Mouse (Mus musculus) testis, postnatal 10 days (tissue): ENCODE measurements around the gene Defb25.
"Not testable (repeated sequence)": the region's sequence is repeated elsewhere in the genome, so short reads cannot be mapped to it uniquely, and the experiment has no call there.

Experiments used
- DNase-seq: peaks from one replicate; pipeline ENCODE4 v3.0.0; 2021; ENCODE audit warnings: low spot score

Defb25 gene

DNA sequence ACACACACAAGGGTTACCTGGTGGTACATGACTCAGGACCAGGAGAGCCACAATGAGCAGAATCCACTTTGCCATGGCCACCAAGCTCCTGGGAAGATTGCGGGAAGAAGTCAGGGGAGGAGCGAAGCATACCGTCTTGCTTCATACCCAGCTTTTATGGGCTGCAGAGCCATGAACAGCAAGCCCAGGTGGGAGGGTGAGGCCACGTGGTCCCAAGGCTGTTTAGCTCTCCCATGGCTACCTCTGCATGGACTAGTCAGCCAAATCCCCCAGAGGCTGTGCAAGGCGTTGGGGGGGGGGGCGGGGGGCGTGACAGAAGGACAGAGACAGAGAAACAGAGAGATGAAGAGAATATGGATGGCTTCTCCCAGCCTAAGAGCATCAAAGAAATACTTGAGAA lies at the start of gene Defb25:
Gene Defb25 (minus strand): TSS at position 101 of the 400 bp plus-strand sequence.
- DNase-seq, result no peak

DNA sequence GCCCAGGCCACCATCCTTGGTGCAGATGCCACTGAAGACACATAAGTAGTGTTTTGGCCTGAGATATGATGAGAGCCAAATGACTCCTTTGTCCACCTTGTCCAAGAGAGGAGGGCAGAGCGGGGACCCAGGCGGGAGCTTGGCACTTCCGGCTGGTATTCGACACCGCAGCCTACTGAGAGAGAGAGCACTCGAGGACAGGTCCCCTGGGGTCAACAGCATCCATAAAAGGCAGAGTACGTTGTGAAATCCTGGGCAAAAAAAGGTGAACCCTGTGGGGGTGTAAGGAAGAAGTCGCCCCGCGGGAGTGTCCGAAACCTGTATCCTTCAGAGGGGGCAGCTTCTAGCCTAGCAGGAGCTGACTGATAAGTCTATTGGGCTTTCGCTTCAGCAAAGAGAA lies 49.3 kb upstream of the Defb25 start:
- no peak for DNase-seq

DNA sequence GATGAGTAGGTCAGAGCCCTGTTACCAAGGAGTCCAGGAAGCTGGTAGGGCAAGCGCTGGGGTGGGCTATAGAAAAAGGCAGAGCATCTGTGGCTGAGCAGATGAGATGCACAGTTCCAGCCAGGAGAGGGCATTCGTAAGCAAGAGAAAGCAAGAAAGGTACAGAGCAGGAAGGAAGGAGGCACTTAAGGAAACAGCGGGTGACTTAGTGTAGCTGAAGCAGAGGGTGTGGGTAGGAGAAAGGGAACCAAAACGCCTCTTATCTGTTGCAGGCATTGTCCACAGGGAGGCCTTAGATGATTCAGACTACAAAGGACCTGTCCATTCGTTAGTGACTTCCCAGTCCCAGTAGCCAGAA lies 48.8 kb upstream of the Defb25 start:
- DNase-seq, result no peak

DNA sequence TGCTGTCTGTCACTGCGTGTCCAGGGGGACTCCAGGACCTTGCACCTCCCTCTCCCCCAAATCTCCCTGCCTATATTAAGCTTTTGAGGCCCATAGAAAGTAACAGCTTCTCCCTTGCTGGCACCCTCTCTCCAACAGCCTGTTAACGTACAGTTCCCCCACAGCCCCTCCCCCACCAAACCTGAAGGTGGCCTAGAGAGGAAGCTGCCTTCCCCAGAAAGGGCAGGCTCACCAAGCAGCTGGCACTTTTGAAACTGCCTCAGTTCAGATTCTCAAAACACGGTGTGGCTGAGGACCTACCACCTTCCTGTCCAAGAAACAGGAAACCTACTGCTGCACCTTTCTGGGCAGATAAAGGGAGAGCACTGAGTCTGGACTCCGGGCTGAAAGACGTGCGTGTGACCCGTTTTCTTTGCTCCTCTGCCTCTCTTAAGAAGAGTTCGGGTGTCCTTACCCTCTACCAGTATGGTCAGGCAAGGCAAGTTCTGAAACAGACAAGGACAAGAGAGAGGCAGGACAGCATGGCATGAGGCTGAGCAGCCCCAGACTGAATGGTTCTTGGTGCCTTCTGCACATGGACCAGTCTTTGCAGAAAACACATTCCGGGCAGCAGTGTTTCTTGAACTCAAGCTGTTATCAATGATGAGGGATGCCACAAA lies 48.3 kb upstream of the Defb25 start:
- DNase-seq, result no peak

DNA sequence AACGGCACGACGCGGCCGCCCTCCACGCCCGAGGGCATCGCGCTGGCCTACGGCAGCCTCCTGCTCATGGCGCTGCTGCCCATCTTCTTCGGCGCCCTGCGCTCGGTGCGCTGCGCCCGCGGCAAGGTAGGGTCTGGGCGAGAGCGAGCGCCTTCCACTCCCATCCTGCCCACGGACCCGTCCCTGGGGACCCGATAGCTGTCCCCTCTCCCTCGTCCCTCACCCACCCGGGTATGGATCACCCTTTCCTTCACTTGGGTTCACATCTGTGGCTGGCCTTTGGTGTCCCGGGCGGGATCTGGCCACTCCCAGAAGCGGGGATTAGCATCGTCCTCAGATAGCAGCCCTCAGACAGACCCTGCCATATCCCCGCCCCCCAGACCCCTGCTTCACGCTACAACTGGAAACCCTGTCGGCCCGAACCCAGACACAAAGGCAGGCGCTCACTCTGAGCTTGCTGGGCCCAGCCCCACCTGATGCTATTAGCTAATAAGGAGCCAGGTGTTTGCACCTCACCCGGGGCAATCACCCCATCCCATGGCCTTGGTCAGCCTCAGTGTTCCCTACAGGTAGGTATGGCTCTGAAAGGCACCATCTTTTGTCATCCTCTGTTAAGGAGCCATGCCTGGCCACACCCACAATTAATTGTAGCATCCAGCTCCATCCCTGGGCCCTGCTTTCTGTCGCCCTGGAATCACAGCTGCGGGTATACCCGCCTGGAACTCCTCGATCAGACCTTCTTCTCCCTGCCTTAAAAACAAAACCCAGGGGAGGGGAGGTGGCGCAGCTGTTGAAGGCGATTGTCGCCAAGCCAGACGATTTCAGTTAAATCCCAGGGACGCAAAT lies 47.0 kb upstream of the Defb25 start:
- DNase-seq, result peak; percentile 62

DNA sequence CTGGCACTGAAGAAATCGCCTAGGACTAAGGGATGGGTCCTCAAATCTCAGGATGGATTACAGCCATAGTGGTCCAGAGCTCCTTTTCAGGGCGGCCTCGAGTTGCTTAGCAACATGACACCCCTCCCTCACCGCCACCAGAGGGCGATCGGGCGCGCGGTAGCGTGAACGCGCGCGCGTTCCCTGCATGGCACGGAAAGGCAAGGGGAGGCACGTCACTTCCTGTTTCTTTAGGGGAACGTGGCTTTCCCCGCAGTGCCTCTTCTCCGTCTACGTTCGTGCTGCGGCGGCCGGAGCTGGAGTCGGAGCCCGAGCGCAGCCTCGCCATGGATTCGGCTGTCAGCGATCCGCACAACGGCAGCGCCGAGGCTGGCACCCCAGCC lies 46.4 kb upstream of the Defb25 start, which contains the start of gene H13:
Gene H13 (plus strand): TSS at position 206 of the 383 bp plus-strand sequence.
- peak; percentile 94 for DNase-seq

DNA sequence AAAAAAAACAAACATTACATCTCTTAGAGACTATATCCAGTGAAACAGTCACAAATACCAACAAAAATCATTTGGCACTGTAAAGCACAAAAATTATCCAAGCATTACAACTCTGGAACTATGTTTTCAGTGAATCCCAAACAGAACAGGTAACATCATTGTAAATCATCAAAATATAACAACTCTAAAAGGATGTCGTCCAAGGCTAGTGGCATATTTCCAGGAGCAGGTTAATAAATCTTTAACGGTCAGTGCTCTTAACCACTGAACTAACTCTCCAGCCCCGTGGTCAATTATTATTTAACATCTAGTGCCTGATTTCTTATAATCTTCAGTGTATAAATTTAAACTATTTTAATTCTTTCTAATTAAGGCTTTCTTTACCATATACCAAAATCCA lies 43.3 kb upstream of the Defb25 start:
- DNase-seq, result not testable (repeated sequence)

DNA sequence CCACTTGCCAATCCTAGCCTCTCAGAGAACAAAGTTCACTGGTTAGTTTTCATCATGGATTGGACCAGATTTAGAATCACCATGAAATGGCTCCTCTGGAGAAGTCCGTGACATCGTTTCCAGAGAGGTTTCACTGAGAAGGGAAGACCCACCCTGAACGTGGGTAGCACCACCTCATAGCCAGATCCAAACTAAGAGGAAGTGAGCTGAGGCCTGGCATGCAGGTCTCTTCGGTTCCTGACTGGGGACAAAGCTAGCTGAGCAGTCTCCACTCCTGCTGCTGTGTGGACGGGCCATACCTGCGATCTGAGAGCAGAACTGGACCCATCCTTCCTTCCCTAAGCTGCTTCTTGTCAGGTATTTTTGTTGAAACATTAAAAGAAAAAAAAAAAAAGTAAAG lies 38.3 kb upstream of the Defb25 start:
- DNase-seq, result no peak

DNA sequence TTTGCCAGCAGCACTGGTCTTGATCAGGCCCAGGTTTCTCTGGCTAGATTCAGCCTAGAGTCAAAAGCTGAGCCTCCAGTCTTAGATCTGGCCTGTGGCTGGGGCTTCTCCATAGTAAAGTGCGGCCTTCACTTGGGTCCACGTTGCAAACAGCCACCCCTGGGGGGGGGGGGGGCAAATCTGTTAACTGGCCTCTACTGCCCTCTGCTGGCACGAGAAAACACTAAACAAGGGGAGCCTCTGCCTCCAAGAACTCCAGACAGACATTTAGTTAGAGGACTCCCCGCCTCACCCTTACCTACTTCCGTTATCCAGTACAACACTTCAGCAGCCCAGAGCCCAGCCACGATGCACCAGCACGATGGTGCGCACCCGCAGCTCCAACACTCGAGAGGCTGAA lies 34.5 kb upstream of the Defb25 start:
- DNase-seq, result peak; percentile 62

DNA sequence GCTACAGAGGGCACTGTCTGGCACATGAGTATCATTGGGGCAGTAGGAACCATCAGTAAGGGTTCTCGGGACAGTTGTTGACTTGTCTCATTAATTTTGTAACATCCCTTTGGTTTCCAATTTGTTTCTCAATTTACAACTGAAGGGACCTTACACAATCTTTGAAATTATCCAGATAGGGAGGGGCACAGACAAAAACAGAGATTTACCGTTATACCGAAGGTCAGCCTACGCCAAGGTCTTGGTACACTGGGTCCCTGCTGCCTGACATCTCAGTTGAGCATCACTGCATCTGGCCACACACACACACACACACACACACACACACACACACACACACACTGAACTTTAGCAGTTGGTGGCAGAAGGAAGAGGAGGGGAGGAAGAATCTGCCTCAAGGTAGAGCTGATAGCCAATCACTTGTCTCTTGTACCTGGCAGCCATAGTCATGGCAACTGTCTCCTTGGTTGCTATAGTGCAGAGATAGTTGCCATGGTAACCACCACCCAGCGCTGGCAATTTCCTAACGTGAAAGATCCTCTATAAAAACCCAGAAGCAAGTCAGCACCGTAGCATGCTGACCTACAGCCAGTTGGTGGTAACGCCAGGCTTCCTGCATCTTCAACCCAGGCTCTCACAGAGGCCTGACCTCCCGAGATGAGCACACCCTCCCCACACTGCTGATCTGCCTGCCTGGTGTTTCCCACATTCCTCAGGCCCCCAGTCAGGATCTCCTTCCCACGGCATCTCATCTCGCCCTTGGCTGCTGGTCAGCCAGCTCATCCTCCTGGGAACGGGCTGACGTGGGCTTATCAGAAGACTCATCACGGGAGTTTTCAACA lies 31.2 kb upstream of the Defb25 start:
- DNase-seq, result no peak

DNA sequence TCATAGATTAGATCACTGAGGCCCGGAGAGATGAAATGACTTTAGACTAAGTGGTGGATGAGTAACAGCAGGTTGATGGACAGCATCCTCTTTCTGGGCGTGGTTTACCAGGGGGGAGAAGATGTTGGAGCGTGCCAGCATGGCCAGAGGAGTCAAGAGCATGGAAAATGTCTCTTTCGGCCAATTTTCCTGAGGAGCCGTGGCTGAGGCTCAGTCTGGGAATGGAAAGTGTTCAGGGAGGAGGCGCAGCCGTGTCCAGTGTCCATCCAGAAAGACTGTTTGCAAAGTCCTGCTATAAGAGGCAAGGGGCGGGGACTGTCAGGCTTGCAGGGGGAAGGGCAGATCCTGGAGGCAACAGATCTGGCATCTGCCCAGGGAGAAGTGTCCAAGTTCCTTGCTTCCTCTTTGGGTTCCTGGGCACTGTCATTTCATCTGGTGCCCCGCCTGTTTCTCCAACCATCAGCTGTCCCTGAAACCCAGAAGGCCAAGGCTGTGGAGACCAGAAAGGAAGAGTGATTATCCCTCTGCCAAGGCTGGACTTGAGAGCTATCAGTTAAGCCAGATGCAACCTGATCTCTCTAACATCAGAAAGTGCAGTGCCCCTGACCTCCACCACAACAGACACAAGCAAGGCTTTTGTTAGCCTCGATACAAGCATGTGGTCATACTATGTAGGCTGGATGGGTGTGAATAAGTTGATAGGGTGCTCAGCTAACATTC lies 30.2 kb upstream of the Defb25 start:
- peak; percentile 59 for DNase-seq

DNA sequence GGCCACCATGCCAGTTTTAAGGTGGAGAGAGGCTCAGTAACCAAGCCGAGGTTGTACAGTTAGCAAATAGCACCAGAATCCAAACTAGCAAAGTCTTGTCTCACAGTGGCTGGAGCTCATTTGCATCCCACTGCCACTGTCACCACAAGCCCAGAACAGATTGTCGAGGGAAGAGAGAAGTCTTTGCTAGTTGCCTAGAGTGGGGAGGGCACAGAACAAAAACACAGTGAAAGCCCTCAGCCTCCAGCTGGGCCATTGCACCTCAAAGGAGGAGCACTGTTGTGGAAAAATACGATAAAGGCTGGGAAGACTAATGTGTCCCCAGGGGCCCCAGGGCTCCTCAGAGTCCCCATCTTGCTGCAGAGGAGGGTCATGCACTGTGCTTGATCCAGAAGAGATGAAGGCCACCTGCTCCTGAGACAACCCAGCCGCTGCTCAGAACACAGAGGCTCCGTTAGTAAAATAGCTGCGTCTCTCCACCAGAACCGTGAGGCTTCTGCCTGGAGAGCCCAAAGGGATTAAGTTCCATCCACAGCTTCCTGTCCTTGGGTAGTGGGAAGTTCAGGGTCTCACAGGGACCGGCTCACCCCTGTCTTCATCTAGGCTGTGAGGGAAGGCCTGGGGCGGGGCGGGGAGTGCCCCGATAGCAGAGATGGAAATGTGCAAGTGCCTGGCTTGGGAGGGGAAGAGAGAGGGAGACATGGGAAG lies 16.7 kb upstream of the Defb25 start:
- peak; percentile 66 for DNase-seq

DNA sequence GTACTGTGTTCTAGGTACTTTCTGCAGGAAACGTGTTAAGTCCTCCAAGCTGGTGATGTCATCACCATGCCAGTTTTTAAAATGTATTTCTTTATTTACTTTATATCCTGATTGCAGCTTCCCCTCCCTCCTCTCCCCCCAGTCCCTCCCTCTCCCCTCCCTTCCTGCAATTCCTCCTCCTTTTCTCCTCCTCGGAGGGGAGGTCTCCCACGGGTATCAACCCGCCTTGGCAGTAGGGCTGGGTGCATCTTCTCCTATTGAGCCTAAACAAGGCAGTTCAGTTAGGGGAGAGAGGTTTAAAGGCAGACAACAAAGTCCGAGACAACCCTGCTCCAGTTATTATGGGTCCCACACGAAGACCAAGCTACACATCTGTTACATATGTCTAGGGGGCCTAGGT lies 16.0 kb upstream of the Defb25 start:
- no peak for DNase-seq

DNA sequence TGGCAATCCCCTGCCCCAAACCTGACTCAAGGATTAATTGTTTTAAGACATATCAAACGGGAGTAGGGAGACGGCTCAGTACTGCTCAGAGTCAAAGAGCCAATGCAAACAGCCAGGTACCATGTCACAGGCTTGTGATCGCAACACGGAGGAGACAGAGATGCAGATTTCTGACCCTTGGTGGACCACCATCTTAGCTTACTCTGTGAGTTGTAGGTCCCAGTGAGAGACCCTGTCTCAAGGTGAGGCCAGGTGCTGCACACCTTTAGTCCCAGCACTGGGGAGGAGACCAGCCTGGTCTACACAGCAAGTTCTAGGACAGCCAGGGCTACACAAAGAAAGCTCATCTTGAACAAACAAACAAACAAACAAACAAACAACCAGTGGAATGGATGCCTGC lies 14.5 kb upstream of the Defb25 start:
- no peak for DNase-seq

DNA sequence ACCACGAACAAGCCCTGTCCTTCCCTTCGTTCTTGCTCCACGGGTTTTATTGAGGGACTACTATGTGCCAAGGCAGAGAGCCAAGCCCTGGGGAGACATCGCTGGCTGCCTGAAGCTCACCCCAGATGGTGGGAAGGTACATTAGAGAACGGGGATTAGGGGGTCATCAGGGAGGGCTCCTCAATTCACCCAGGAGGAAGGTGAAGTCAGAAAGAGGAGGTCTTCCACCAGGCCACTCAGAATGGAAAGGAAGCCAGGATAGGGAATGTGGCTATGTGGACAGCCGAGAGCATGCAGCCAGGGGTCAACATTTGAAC lies 14.1 kb upstream of the Defb25 start:
- DNase-seq, result no peak

DNA sequence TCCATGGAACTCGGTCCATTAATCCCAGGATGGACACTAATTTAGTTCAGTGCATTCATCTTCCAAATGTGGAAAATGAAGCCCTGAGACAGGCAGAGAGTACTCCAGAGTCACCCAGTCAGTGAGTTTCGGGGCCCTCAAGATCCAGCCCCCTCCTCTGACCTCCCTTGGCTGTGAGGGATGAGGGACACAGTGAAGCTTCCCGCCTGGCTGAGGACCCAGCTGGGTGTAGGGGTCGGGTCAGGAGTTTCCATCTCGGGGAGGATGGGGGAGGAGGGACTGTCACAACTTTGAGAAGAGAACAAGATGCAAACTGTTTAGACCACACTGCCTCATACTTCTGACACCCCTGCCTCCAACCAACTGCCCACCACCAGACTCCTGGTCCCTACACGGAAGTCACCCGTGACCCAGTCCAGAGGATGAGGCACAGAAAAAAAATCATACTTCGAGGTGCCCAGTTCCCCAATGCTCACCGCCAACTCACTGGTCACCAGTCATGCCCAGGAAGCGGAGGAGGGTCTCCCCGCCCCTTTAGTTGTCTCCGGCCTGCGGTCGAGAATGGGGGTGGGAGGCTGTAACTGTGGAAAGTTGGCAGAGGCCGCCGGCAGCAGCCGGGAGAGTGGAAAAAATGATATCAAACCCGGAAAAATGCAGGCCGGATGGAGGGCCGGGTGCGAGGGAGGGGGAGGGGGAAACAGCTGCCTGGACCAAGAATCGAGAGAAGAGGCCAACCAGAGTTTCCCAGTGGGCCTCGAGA lies 13.6 kb upstream of the Defb25 start:
- DNase-seq, result peak; percentile 79

DNA sequence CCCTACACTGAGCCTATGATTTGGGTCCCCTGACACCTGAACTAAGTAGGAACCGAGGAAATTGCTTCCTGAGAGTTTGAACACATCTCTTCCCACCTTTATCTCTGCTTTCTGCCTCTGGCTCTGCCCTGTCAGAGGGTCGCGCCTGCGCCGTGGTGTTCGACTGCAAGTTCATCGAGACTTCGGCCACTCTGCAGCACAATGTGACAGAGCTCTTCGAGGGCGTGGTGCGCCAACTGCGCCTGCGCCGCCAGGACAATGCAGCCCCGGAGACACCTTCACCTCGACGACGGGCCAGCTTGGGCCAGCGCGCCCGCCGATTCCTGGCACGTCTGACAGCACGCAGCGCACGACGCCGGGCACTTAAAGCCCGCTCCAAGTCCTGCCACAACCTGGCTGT lies 11.5 kb upstream of the Defb25 start:
- no peak for DNase-seq

DNA sequence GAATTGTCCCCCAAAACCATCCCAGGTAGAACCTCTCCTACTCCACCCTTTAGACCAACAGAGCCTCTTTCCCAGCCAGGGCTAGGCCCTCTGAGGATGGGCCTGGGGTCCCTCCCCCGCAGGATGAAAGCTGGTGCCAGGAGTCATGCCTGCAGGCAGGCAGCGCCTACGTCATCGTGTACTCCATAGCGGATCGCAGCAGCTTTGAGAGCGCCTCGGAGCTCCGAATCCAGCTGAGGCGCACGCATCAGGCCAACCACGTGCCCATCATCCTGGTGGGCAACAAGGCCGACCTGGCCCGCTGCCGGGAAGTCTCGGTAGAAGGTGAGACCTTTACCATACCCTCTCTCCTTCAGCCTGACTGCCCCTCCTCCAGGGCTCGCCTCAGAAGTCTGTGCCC lies 10.5 kb upstream of the Defb25 start:
- DNase-seq, result no peak

DNA sequence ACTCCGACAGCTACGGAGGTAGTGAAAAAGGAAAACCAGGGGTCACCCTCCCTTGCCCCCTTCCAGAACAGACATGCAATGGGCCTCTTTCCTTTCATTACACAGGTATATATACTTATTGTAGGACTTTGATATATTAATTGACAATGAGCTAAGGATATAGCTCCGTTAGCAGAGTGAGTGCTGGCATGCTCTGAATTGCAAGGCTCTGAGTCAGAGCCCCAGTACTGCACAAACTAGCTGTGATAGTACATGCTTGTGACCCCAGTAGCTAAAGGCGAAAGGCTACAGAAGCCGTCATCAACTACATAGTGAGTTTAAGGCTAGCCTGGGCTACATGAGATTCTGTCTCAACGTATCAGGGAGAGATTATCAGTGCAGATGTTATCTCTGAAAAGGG lies 7.1 kb upstream of the Defb25 start:
- DNase-seq, result no peak

DNA sequence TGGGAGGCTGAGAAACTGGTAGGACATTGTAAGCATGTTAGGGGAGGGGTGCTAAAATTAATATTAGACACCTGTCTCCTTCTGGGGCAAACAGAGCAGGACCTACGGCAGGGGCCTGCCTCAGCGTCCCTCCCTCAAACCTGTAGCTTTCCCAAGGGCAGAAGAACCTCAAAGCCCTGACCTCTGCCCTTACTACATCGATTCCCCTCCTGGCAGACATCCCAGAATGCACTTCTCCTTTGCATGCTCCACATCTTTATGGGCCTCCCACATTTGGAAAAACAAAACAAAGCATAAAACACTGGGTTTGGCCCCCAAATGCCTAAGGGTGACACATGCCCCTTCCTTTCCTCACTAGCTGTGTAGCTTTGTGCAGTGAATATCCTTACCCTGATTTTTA lies 6.4 kb upstream of the Defb25 start:
- no peak for DNase-seq

DNA sequence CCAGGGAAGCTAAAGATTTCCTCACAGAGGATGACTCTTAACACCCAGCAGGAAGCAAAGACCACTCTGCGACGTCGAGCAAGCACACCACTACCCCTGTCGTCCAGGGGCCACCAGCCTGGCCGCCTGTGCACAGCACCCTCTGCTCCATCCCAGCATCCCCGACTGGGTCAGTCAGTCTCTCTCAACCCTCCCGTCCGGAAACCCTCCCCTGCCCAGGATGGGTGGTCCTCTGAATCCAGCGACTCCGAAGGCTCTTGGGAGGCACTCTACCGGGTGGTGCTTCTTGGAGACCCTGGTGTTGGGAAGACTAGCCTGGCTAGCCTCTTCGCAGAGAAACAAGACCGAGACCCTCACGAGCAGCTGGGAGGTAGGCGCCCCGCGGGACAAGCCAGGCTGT lies 5.2 kb upstream of the Defb25 start:
- DNase-seq, result no peak
